Mouse (Mus musculus) lung, embryonic 15.5 days (tissue): ENCODE measurements around the gene Pycr2. TPM values are rescaled to one million over a fixed set of nuclear protein-coding genes. Genes with fewer than 3 reads are reported as not detected.

Source experiments
- ATAC-seq: fragments of 200-750 bp; cut with Nextera tagmentation; 2 replicates; pipeline ENCODE4 v1.8.0; 2017; ENCODE audit warnings: moderate number of reproducible peaks, borderline replicate concordance; ENCODE audit not compliant: low FRiP score, low TSS enrichment; ENCODE audit errors: extremely low read depth
- H3K27ac ChIP-seq: fragments of 300-500 bp; sonication (generic); 2 replicates; pipeline ENCODE4 v1.5.1; 2015; ENCODE audit warnings: moderate library complexity, mild to moderate bottlenecking, inconsistent platforms
- H3K27me3 ChIP-seq: fragments of 300-500 bp; sonication (generic); 2 replicates; pipeline ENCODE4 v1.6.1; 2015; ENCODE audit warnings: inconsistent platforms
- H3K36me3 ChIP-seq: fragments of 300-500 bp; sonication (generic); 2 replicates; pipeline ENCODE4 v1.6.1; 2015; ENCODE audit warnings: inconsistent platforms
- H3K4me1 ChIP-seq: fragments of 300-500 bp; sonication (generic); 2 replicates; pipeline ENCODE4 v1.6.1; 2015; ENCODE audit warnings: inconsistent platforms
- H3K4me2 ChIP-seq: fragments of 300-500 bp; sonication (generic); 2 replicates; pipeline ENCODE4 v1.6.1; 2015; ENCODE audit warnings: inconsistent platforms, mild to moderate bottlenecking, moderate library complexity
- H3K4me3 ChIP-seq: fragments of 300-500 bp; sonication (generic); 2 replicates; pipeline ENCODE4 v1.5.1; 2015; ENCODE audit warnings: mild to moderate bottlenecking, inconsistent platforms
- H3K9ac ChIP-seq: fragments of 300-500 bp; sonication (generic); 2 replicates; pipeline ENCODE4 v1.6.1; 2015; ENCODE audit warnings: inconsistent platforms
- H3K9me3 ChIP-seq: fragments of 300-500 bp; sonication (generic); 2 replicates; pipeline ENCODE4 v1.6.1; 2016; ENCODE audit warnings: inconsistent platforms
- WGBS: fragments of 180-500 bp; shearing (Covaris S2); methylation state at CpG from one replicate; pipeline ENCODE4 v1.1.7; 2015; 5-methylcytosine and 5-hydroxymethylcytosine counted together
- polyA plus RNA-seq: library from polyadenylated mRNA; unstranded; fragments of >200 nt; fragmentation: Nextera tagmentation; extraction: Ambion mirVana; gene quantifications from 2 replicates; pipeline ENCODE4 v1.2.1, GENCODE M21; 2015

Pycr2 gene
- polyA plus RNA-seq, 1 experiment from 2014 or later, result 89.9 TPM

DNA sequence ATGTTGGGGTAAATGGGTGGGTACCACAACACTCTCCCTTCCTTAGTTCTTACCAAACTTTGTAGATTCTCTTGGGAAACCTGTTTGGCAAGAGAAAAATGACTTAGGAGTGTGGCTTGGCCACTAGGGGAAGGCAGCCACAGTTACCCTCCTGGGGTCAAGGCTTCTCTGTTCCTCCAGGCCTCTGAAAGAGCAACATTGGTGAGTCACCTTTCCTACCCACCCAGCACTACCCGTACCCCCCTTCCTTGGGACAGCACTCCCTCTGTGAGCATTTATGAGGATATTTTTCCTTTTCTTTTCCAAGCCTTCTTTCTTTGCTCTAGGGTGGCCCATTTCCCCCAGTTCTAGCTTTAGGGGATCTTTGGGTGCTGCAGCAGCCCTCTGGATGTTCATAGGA is 39.8 kb downstream of the Pycr2 start:
- Histone ChIP-seq H3K36me3 (0 out of 2 replicates have a peak, but pooled peaks cover 4% of the 10 kb centered on the region), H3K4me2 (no peak overlapping the region), H3K27ac (no peak overlapping the region), H3K9me3 (no peaks in the 10 kb centered on the region), H3K9ac (no peak overlapping the region), H3K4me3 (no peak overlapping the region), H3K4me1 (peaks cover 44% of the 10 kb centered on the region), H3K27me3 (no peaks in the 10 kb centered on the region)
- ATAC-seq, result no peak
- WGBS, result 83% methylated on average over 1 of the region's 1 CpGs

DNA sequence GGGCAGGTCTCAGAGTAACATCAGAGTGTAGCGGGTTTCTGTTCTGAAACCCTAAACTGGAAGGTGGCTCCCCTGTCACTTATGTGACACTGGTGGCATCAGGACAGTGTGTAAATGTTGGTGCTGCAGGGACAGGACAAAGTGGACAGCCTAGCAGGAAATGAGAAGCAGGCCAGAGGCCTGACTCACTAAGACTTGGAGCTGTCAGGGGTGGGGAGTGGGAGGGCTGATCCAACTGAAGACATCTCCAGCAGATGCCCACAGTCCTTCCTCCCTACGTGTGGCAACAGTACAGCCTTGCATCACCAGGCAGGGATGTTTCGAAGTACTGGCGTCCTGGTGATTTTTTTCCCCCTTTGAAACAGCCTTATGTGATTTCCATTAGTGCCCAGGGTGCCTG is 40.5 kb downstream of the Pycr2 start:
- ATAC-seq, result no peak
- Histone ChIP-seq H3K27me3 (no peaks in the 10 kb centered on the region), H3K4me3 (no peak overlapping the region), H3K4me2 (no peak overlapping the region), H3K9me3 (no peaks in the 10 kb centered on the region), H3K27ac (0 out of 2 replicates have a peak overlapping the region, but pooled peaks have one; percentile 66), H3K36me3 (0 out of 2 replicates have a peak, but pooled peaks cover 4% of the 10 kb centered on the region), H3K9ac (no peak overlapping the region), H3K4me1 (peaks cover 44% of the 10 kb centered on the region)
- 71% methylated on average over 4 of the region's 4 CpGs for WGBS

GRCm38 (mm10) chr1:180945001-180945980 is 41.2 kb downstream of the Pycr2 start:
- ATAC-seq, result peak; percentile 78
- Histone ChIP-seq H3K4me2 (peak overlapping the region; percentile 44), H3K27me3 (no peaks in the 10 kb centered on the region), H3K4me3 (peak overlapping the region; percentile 15), H3K36me3 (peaks cover 9% of the 10 kb centered on the region; the same call in 1 of the 2 replicates), H3K9me3 (no peaks in the 10 kb centered on the region), H3K27ac (peak overlapping the region; percentile 66), H3K4me1 (peaks cover 44% of the 10 kb centered on the region), H3K9ac (peak overlapping the region; percentile 17; the same call in 1 of the 2 replicates)
- 25% methylated on average over 20 of the region's 20 CpGs for WGBS

DNA sequence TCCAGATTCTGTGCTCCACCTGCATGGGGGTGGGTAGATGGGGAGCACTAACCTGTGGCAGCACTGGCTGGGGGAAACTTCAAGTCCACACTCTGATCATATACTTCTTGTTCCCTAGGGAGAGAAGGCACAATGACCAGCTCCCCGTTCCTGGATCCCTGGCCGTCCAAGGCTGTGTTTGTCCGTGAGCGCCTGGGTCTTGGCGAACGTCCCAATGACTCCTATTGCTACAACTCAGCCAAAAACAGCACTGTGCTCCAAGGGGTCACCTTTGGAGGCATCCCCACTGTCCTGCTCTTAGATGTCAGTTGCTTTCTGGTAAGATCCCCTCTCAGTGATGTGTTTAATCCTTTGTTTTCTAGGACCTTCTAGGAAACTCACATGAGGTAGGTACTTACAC is 42.4 kb downstream of the Pycr2 start:
- WGBS, result 64% methylated on average over 6 of the region's 6 CpGs
- Histone ChIP-seq H3K27me3 (no peaks in the 10 kb centered on the region), H3K36me3 (peaks cover 9% of the 10 kb centered on the region; the same call in 1 of the 2 replicates), H3K4me3 (no peak overlapping the region), H3K9ac (no peak overlapping the region), H3K4me1 (peaks cover 41% of the 10 kb centered on the region), H3K4me2 (no peak overlapping the region), H3K27ac (no peak overlapping the region), H3K9me3 (no peaks in the 10 kb centered on the region)
- ATAC-seq, result no peak

- H3K27me3 ChIP-seq, result no peaks in the 10 kb centered on the region
- H3K27ac ChIP-seq, result peak overlapping the region; percentile 39; the same call in 1 of the 2 replicates
- no peak overlapping the region for H3K9ac ChIP-seq
- no peak overlapping the region for H3K4me2 ChIP-seq
- no peak overlapping the region for H3K4me3 ChIP-seq
- H3K9me3 ChIP-seq, result no peaks in the 10 kb centered on the region
- WGBS, result 38% methylated on average over 6 of the region's 6 CpGs
- peaks cover 18% of the 10 kb centered on the region for H3K36me3 ChIP-seq
- peak; percentile 70 for ATAC-seq
- 0 out of 2 replicates have a peak, but pooled peaks cover 11% of the 10 kb centered on the region for H3K4me1 ChIP-seq
Measured at GRCm38 (mm10) chr1:180952085-180952746, 48.1 kb downstream of the Pycr2 start.

GRCm38 (mm10) chr1:180952808-180953207 is 48.7 kb downstream of the Pycr2 start:
- Histone ChIP-seq H3K4me2 (no peak overlapping the region), H3K9ac (no peak overlapping the region), H3K27me3 (no peaks in the 10 kb centered on the region), H3K9me3 (no peaks in the 10 kb centered on the region), H3K36me3 (peaks cover 18% of the 10 kb centered on the region), H3K4me1 (0 out of 2 replicates have a peak, but pooled peaks cover 11% of the 10 kb centered on the region), H3K27ac (no peak overlapping the region), H3K4me3 (no peak overlapping the region)
- 66% methylated on average over 5 of the region's 5 CpGs for WGBS
- ATAC-seq, result no peak

- 88% methylated on average over 8 of the region's 8 CpGs for WGBS
- H3K4me3 ChIP-seq, result no peak overlapping the region
- no peak for ATAC-seq
- H3K4me2 ChIP-seq, result no peak overlapping the region
- peaks cover 16% of the 10 kb centered on the region for H3K36me3 ChIP-seq
- H3K4me1 ChIP-seq, result 0 out of 2 replicates have a peak, but pooled peaks cover 11% of the 10 kb centered on the region
- no peaks in the 10 kb centered on the region for H3K27me3 ChIP-seq
- no peak overlapping the region for H3K27ac ChIP-seq
- H3K9me3 ChIP-seq, result no peaks in the 10 kb centered on the region
- H3K9ac ChIP-seq, result no peak overlapping the region
Measured at GRCm38 (mm10) chr1:180956401-180956800, 52.3 kb downstream of the Pycr2 start.

DNA sequence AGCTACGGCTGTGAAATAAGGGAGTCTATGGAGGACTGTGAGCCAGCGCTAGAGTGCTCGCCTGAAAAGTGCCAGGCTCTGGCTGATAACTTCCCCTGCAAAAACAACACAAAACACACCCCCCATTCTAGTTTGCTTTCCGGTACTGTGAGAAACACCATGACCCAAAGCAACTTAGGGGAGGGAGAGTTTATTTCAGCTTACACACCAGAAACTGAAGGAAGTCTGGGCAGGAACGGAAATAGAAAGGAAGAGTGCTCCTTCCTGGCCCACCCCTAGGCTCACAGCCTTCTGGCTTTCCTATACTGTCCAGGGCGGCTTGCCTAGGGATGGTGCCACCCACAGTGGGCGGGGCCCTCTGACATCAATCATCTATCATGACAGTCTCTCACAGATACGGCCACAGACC is 52.9 kb downstream of the Pycr2 start:
- 72% methylated on average over 8 of the region's 8 CpGs for WGBS
- ATAC-seq, result peak; percentile 66
- H3K27ac ChIP-seq, result no peak overlapping the region

More for the DNA sequence above, 52.9 kb downstream of the Pycr2 start:
- H3K4me1 ChIP-seq, result 0 out of 2 replicates have a peak, but pooled peaks cover 5% of the 10 kb centered on the region
- no peaks in the 10 kb centered on the region for H3K9me3 ChIP-seq
- peaks cover 16% of the 10 kb centered on the region for H3K36me3 ChIP-seq
- no peak overlapping the region for H3K9ac ChIP-seq
- H3K4me2 ChIP-seq, result no peak overlapping the region
- no peaks in the 10 kb centered on the region for H3K27me3 ChIP-seq
- H3K4me3 ChIP-seq, result no peak overlapping the region

Other genes with a start within 250 kb of the Pycr2 start
- gene Mixl1, start 207.3 kb upstream of the Pycr2 start, polyA plus RNA-seq, result 0.20 and 0.29 TPM in 2 replicates
- 22.1 and 22.6 TPM in 2 replicates for gene Acbd3, start 178.2 kb upstream of the Pycr2 start, polyA plus RNA-seq
- gene H3f3a, start 90.3 kb upstream of the Pycr2 start, polyA plus RNA-seq, result 2,468 and 2,584 TPM in 2 replicates
- 33.7 and 36.6 TPM in 2 replicates for gene Sde2, start 53.2 kb upstream of the Pycr2 start, polyA plus RNA-seq
- gene Lefty2, start 11.2 kb upstream of the Pycr2 start, polyA plus RNA-seq, result 0.17 TPM in 1 of 2 replicates, not detected in the other
- gene Lefty1, start 30.7 kb downstream of the Pycr2 start, polyA plus RNA-seq, result 1.2 and 1.7 TPM in 2 replicates
- gene Tmem63a, start 38.1 kb downstream of the Pycr2 start, polyA plus RNA-seq, result 13.9 and 15.4 TPM in 2 replicates
- gene Ephx1, start 116.6 kb downstream of the Pycr2 start, polyA plus RNA-seq, result 6.3 and 7.2 TPM in 2 replicates
- gene 9130409I23Rik, start 146.9 kb downstream of the Pycr2 start, polyA plus RNA-seq, result not detected in 2 replicates
- 28.7 and 30.4 TPM in 2 replicates for gene Nvl, start 239.9 kb downstream of the Pycr2 start, polyA plus RNA-seq
- 106 and 116 TPM in 2 replicates for gene Cnih4, start 240.4 kb downstream of the Pycr2 start, polyA plus RNA-seq